Mouse (Mus musculus) retina, adult 2 months (tissue): ENCODE results near the gene Nf1.

Experiments
- DNase-seq: peaks from one replicate; pipeline ENCODE4 v3.0.0-alpha.2; 2012; ENCODE audit warnings: low read depth, low spot score

The Nf1 gene

GRCm38 (mm10) chr11:79460756-79461450 is 121.4 kb downstream of the Nf1 start:
- DNase-seq = no peak

- DNase-seq = no peak
Measured at GRCm38 (mm10) chr11:79468097-79468496, 128.6 kb downstream of the Nf1 start.

DNA sequence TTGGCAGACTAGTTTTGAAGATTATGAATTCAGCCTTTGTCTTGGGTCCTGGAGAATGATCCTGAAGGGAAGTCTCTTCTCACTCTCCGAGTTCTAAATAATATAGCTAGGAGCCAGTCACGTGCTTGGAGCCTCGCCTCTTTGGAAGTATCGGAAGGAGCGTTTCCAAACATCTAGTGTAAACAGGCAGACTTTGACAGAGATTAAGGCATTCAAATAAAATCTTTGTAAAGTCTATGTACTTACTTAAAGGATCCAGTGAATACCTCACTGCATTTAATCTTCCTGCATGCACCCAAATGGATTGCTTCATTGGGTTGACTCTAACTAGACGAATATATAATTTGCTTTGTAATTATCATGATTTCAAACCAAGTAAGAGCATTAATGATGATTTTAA is 143.9 kb downstream of the Nf1 start:
- DNase-seq = no peak

DNA sequence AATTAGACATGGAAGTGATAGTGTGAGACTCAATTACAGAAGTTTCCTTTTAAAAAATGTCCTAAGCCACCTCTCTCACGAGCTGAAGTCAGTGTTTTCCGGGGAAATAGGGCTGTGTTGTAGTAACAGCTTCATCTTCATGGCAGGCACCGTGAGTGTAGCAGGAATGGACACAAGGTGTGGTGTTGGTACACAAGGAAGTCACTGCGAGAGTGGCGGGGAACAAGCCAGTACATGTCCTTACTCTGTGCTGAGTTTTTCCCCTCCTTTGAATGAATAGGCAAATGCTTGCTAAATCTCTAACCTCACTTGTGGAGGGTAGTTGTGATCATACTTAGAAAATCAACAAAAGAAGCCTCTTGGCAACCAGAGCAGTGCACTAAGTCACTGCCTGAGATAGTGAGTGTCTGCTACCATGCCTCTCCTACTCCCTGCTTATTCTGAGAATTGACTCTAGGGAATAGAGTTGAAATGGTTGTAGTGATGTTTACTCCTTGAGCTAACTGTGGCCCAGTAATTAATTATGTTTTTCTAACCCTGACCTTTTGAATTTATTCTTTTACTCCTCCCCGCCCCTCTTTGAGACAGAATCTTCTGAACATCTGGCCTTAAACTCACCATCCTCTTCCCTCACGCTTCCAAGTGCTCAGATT is 144.5 kb downstream of the Nf1 start:
- DNase-seq = no peak

DNA sequence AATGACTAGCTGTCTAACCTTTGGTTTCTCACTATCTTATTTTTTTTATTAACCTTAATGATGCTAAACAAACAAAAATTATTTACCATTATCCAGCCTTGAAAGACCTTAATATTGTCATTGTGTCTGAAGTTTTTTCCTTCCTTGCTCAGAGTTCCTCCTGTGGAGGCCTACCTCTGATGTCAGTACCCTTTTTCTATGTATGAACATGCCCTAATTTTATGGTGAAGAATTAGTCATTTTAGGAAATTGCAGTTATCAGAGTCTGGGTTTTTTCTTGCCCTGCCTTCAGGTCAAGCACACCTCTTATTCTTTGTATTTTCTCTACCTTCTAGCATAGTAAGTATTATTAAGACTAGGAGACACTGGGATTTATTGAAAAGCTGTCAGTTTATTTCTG is 145.2 kb downstream of the Nf1 start:
- no peak for DNase-seq

- no peak for DNase-seq
Measured at GRCm38 (mm10) chr11:79494976-79495800, 155.7 kb downstream of the Nf1 start.

- no peak for DNase-seq
Measured at GRCm38 (mm10) chr11:79502917-79503316, 163.4 kb downstream of the Nf1 start.

DNA sequence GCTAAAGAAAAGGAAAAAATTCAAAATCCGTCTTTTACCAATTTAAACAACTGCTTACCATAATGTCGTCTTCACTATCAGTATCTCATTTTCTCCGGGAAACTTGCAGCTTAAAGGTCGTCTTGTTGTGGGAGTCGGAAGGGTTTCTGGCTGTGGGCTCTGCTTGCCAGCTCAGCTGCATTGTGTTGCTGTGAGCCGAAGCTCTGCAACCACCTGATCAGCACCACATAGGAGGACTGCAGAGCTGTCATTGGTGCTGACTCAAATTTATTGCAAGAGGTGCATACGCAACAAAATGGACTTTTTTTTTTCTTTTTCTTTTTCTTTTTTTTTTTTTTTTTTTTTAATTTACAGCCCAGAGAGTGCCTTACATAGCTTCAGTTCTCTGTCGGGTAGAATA is 164.4 kb downstream of the Nf1 start, which contains the start of gene Omg:
TSS of gene Omg (minus strand) at position 240 of the 400 bp plus-strand sequence.
- DNase-seq = no peak

DNA sequence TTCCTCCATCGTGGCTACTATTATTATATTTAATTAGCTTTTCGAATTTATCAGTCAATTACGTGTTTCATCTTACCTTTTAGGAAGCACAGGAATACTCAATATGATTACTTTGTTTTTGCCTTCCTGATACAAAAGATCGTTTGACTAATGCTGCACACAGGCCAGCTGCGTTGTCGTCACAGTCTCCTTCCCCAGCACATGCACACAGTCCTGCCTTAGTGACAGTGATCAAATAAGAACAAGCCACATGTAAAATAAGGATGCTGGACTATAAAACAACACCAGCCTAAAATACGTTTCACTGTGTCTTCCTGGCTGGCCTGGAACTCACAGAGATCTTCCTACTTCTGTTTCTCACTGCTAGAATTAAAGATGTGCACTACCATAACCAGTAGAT is 165.0 kb downstream of the Nf1 start:
- DNase-seq = no peak

- DNase-seq = no peak
Measured at GRCm38 (mm10) chr11:79511970-79512369, 172.5 kb downstream of the Nf1 start.

- no peak for DNase-seq
Measured at GRCm38 (mm10) chr11:79515331-79515730, 175.8 kb downstream of the Nf1 start.

- no peak for DNase-seq
Measured at GRCm38 (mm10) chr11:79515798-79516197, 176.3 kb downstream of the Nf1 start.

GRCm38 (mm10) chr11:79519299-79519698 is 179.8 kb downstream of the Nf1 start:
- no peak for DNase-seq

GRCm38 (mm10) chr11:79519878-79520291 is 180.4 kb downstream of the Nf1 start:
- DNase-seq = no peak

- no peak for DNase-seq
Measured at GRCm38 (mm10) chr11:79520772-79521171, 181.3 kb downstream of the Nf1 start.

DNA sequence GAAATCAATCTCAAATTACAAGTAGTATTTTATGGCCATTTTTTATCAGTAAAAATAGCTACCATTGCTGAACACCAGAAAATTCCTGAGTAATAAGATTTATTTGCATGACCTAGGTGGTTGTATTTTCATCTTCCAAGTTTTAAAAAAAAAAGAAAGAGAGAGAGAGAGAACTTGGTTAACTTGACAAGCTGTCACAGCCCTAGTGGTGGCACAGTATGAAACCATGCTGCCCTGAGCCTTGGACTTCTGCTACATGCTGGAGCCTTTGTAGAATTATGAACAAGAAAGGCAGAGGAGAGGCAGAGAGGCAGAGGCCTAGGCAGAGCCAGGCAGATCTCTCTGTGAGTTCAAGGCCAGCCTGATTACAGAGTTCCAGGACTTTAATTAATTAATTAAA is 182.4 kb downstream of the Nf1 start:
- no peak for DNase-seq

DNA sequence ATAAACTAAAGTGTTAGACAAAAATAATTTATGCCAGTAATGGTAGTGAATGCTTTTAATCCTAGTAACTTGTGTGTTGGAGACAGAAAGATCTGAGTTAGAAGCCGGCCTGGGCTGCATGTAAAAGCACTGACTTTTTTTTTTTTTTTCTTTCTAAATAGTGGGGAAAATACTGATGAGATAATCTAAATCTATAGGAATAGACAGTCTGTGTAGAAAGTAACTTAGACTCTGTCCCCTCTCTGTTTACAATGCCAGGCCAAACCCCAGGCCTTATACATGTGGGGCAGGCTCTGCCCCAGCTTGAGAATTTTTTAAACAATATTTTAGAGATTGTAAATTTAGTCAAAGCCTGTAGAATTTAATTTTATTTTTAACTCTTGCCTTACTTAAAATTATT is 183.5 kb downstream of the Nf1 start:
- DNase-seq = no peak

DNA sequence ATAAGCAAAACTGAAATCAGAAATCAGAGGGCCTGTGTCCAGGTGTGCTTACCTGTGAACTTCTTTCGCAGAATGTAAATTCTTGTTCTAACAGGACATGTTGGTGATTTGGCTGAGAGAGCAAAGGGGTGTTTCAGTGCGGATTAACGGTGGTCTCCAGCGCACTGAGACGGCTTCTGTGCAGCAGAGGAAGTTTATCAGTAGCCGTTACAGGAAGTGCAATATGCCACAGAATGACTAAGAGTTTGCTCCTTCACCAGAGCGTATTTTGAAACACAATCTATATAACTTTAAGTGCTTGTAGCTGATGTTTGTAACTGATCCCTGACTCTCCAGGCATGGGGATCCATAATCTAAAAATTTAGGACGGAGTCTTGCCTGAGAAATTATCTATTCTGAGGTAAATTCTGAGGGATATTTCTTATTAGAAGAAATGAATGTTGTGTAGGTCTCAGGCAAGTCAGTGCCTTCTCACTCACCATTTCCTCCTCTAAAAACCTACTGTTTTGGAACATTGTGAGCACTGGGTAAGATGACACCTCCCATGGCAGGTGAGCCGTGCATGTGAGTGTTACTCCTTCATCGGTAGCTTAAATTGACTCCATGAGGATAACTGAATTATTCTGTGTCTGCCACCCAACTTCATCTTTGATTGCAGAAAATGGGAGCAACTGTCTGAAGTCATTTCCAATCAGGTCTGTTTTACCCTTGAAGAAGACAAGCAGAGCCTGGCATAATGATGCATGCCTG is 184.2 kb downstream of the Nf1 start, which contains the start of gene Evi2b:
TSS of gene Evi2b (minus strand) at position 203 of the 750 bp plus-strand sequence.
- DNase-seq = no peak

- no peak for DNase-seq
Measured at GRCm38 (mm10) chr11:79524310-79524575, 184.8 kb downstream of the Nf1 start.

DNA sequence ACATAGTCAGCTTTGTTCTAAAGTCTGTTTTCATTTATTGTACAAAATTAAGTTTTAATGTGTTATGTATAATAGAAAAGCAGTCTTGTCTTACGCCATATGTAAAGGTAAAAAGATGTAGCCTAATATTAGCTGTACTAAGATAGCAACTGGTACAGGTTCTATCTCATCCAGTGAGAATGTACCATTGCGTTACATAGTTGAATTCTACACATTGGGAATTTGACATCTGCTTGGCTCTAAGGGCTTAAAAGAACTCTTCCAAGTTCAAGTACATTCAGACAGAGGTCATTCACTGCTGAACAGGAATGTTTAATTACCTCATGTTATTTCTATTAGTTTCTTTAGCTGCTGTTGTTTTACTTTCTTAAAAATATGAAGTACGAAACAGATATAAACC is 187.1 kb downstream of the Nf1 start:
- DNase-seq = no peak

GRCm38 (mm10) chr11:79527015-79527738 is 187.7 kb downstream of the Nf1 start:
- DNase-seq = no peak
